Mouse (Mus musculus): ENCODE results near the gene Abhd17c. TPM values are rescaled to one million over a fixed set of nuclear protein-coding genes. Genes with fewer than 3 reads are reported as not detected.
A peak's percentile ranks its signal among the peaks of the same experiment; 100 is the strongest.
"Not testable (repeated sequence)": the region's sequence is repeated elsewhere in the genome, so short reads cannot be mapped to it uniquely, and the experiment has no call there.

The Abhd17c gene
- polyA plus RNA-seq, 1 experiment = 292 TPM

DNA sequence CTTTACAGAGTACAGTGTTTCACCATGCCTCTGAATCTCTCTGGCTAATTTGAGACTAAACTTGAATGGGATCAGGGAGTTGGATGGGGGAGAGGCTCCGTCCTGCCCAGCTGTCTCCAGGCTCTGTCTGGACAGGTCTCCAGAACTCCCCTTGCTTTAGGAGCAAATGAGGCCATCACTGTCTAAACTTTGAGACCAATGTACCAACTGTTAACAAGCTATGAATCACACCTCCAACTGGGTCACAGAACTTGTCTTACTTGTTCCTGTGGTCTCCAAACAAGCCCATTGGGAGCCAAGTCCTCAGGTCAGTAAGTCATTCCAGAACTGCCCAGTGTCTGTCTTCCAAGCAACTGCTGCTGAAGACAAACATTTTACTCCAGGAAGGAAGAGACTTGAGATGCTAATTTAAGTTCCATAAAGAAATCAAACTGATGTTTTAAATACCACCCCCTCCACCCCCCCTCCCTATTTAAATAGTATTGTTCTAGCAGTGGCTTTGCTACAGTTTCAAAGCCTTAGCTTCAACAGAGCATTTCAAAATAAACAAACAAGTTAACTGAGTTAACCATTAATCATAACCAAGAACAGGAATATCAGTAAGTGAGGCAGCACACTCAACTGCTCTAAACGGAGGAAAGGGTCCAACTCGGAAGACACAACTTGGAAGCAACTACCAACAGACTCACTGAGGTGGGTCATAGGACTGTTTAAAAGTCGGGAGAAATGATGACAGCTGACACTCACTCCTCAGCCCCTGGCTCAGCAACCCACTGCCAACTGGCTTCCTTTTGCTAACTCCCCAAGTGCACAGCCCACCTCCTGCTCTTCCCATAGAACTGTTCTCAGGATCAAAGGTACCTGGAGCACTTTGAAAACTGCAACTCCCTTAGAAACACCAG, 15.6 kb downstream of the Abhd17c start:
- no peak overlapping the region for H3K4me3 ChIP-seq (ENCODE audit: low read depth, low read length)
- no peaks in the 10 kb centered on the region for H3K36me3 ChIP-seq (ENCODE audit: control insufficient read depth, insufficient read depth, low read length)
- TF ChIP-seq POLR2A (IDR thresholded peaks at IDR 0.05; ENCODE audit: low read depth, low read length) = no peak
- no peak for TF ChIP-seq CTCF (IDR thresholded peaks at IDR 0.05; ENCODE audit: extremely low read depth, insufficient read length, insufficient replicate concordance, low read depth, low read length)
- no peaks in the 10 kb centered on the region for H3K27me3 ChIP-seq (ENCODE audit: control insufficient read depth, insufficient read depth, low read length)
- H3K4me1 ChIP-seq (ENCODE audit: control insufficient read depth, insufficient read depth, insufficient read length, low read length) = peaks cover 39% of the 10 kb centered on the region; the same call in 1 of the 2 replicates
- H3K27ac ChIP-seq (ENCODE audit: insufficient read depth, low read depth, low read length) = peak overlapping the region; percentile 36
- WGBS = 22% methylated on average over 4 of the region's 4 CpGs

- 9% methylated on average over 1 of the region's 1 CpGs for WGBS
- no peak for TF ChIP-seq CTCF (IDR thresholded peaks at IDR 0.05; ENCODE audit: extremely low read depth, insufficient read length, insufficient replicate concordance, low read depth, low read length)
- no peak for TF ChIP-seq POLR2A (IDR thresholded peaks at IDR 0.05; ENCODE audit: low read depth, low read length)
- Histone ChIP-seq H3K36me3 (ENCODE audit: control insufficient read depth, insufficient read depth, low read length) (no peaks in the 10 kb centered on the region), H3K27ac (ENCODE audit: insufficient read depth, low read depth, low read length) (0 out of 2 replicates have a peak overlapping the region, but pooled peaks have one; percentile 4), H3K4me3 (ENCODE audit: low read depth, low read length) (no peak overlapping the region), H3K4me1 (ENCODE audit: control insufficient read depth, insufficient read depth, insufficient read length, low read length) (peaks cover 30% of the 10 kb centered on the region; the same call in 1 of the 2 replicates), H3K27me3 (ENCODE audit: control insufficient read depth, insufficient read depth, low read length) (no peaks in the 10 kb centered on the region)
Observed at GRCm38 (mm10) chr7:84132704-84133103, 19.0 kb downstream of the Abhd17c start.

GRCm38 (mm10) chr7:84131736-84132135, 20.0 kb downstream of the Abhd17c start:
- H3K27me3 ChIP-seq (ENCODE audit: control insufficient read depth, insufficient read depth, low read length) = no peaks in the 10 kb centered on the region
- 79% methylated on average over 4 of the region's 4 CpGs for WGBS
- no peak overlapping the region for H3K27ac ChIP-seq (ENCODE audit: insufficient read depth, low read depth, low read length)
- H3K4me3 ChIP-seq (ENCODE audit: low read depth, low read length) = no peak overlapping the region
- peaks cover 26% of the 10 kb centered on the region; the same call in 1 of the 2 replicates for H3K4me1 ChIP-seq (ENCODE audit: control insufficient read depth, insufficient read depth, insufficient read length, low read length)
- H3K36me3 ChIP-seq (ENCODE audit: control insufficient read depth, insufficient read depth, low read length) = 0 out of 2 replicates have a peak, but pooled peaks cover 1% of the 10 kb centered on the region
- TF ChIP-seq POLR2A (IDR thresholded peaks at IDR 0.05; ENCODE audit: low read depth, low read length) (no peak), CTCF (IDR thresholded peaks at IDR 0.05; ENCODE audit: extremely low read depth, insufficient read length, insufficient replicate concordance, low read depth, low read length) (no peak)

DNA sequence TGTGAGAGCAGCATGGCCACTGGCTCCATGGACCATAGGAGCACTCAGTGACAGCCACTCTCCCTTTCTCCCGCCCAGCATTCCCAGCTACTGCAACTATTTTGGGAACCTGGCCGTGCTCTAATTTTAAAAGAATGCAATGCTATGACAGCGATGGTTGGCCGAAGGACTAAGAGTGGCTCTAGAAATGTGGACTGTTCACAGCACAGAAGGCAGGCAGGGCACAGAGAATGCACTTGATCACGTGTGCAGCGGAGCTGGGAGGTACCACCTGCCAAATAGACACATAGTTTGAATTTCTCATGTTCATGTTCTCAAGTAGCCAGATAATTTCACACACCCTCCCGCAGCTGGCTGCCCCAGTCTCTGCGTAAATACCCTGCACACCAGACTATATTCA, 23.0 kb downstream of the Abhd17c start:
- no peaks in the 10 kb centered on the region for H3K27me3 ChIP-seq (ENCODE audit: control insufficient read depth, insufficient read depth, low read length)
- TF ChIP-seq CTCF (IDR thresholded peaks at IDR 0.05; ENCODE audit: extremely low read depth, insufficient read length, insufficient replicate concordance, low read depth, low read length) (no peak), POLR2A (IDR thresholded peaks at IDR 0.05; ENCODE audit: low read depth, low read length) (no peak)
- H3K27ac ChIP-seq (ENCODE audit: insufficient read depth, low read depth, low read length) = no peak overlapping the region
- WGBS = 65% methylated on average over 8 of the region's 8 CpGs
- peaks cover 19% of the 10 kb centered on the region; the same call in 1 of the 2 replicates for H3K4me1 ChIP-seq (ENCODE audit: control insufficient read depth, insufficient read depth, insufficient read length, low read length)
- H3K36me3 ChIP-seq (ENCODE audit: control insufficient read depth, insufficient read depth, low read length) = 0 out of 2 replicates have a peak, but pooled peaks cover 2% of the 10 kb centered on the region
- no peak overlapping the region for H3K4me3 ChIP-seq (ENCODE audit: low read depth, low read length)

- no peaks in the 10 kb centered on the region for H3K27me3 ChIP-seq (ENCODE audit: control insufficient read depth, insufficient read depth, low read length)
- H3K36me3 ChIP-seq (ENCODE audit: control insufficient read depth, insufficient read depth, low read length) = 0 out of 2 replicates have a peak, but pooled peaks cover 2% of the 10 kb centered on the region
- 72% methylated on average over 1 of the region's 1 CpGs for WGBS
- H3K4me1 ChIP-seq (ENCODE audit: control insufficient read depth, insufficient read depth, insufficient read length, low read length) = peaks cover 21% of the 10 kb centered on the region; the same call in 1 of the 2 replicates
- TF ChIP-seq POLR2A (IDR thresholded peaks at IDR 0.05; ENCODE audit: low read depth, low read length) (no peak), CTCF (IDR thresholded peaks at IDR 0.05; ENCODE audit: extremely low read depth, insufficient read length, insufficient replicate concordance, low read depth, low read length) (no peak)
- no peak overlapping the region for H3K4me3 ChIP-seq (ENCODE audit: low read depth, low read length)
- H3K27ac ChIP-seq (ENCODE audit: insufficient read depth, low read depth, low read length) = no peak overlapping the region
Observed at GRCm38 (mm10) chr7:84125730-84126129, 26.0 kb downstream of the Abhd17c start.

- peaks cover 36% of the 10 kb centered on the region for H3K4me1 ChIP-seq (ENCODE audit: control insufficient read depth, insufficient read depth, insufficient read length, low read length)
- not testable (repeated sequence) for H3K36me3 ChIP-seq (ENCODE audit: control insufficient read depth, insufficient read depth, low read length); H3K27ac ChIP-seq (ENCODE audit: insufficient read depth, low read depth, low read length); H3K27me3 ChIP-seq (ENCODE audit: control insufficient read depth, insufficient read depth, low read length); H3K4me3 ChIP-seq (ENCODE audit: low read depth, low read length)
- WGBS = 60% methylated on average over 4 of the region's 4 CpGs
Observed at GRCm38 (mm10) chr7:84123651-84124050, 28.0 kb downstream of the Abhd17c start.

- H3K27ac ChIP-seq (ENCODE audit: insufficient read depth, low read depth, low read length) = 0 out of 2 replicates have a peak overlapping the region, but pooled peaks have one; percentile 9
- H3K4me3 ChIP-seq (ENCODE audit: low read depth, low read length) = no peak overlapping the region
- WGBS = 49% methylated on average over 3 of the region's 3 CpGs
Observed at GRCm38 (mm10) chr7:84121778-84122177, 29.9 kb downstream of the Abhd17c start.

More at GRCm38 (mm10) chr7:84121778-84122177, 29.9 kb downstream of the Abhd17c start:
- 0 out of 2 replicates have a peak, but pooled peaks cover 2% of the 10 kb centered on the region for H3K36me3 ChIP-seq (ENCODE audit: control insufficient read depth, insufficient read depth, low read length)
- H3K4me1 ChIP-seq (ENCODE audit: control insufficient read depth, insufficient read depth, insufficient read length, low read length) = peaks cover 46% of the 10 kb centered on the region
- TF ChIP-seq CTCF (IDR thresholded peaks at IDR 0.05; ENCODE audit: extremely low read depth, insufficient read length, insufficient replicate concordance, low read depth, low read length) (no peak), POLR2A (IDR thresholded peaks at IDR 0.05; ENCODE audit: low read depth, low read length) (no peak)
- no peaks in the 10 kb centered on the region for H3K27me3 ChIP-seq (ENCODE audit: control insufficient read depth, insufficient read depth, low read length)

Data from small intestine, adult 2 months (tissue).